Mouse (Mus musculus) heart, adult 2 months (tissue): ENCODE measurements at regions not wholly inside any gene's neighbourhood (a gene's known extent, or its start where the extent isn't known, plus 50 kb on each side); places are given as distances from the start of the nearest gene placed in this dataset.

Experiments used
- CTCF ChIP-seq: fragments of 200-600 bp; IDR thresholded peaks from 2 replicates; pipeline ENCODE4 v1.8.1; 2022; ENCODE audit warnings: antibody characterized with exemption, mild to moderate bottlenecking, moderate library complexity
- EP300 ChIP-seq: fragments of 200-500 bp; IDR thresholded peaks from 2 replicates; pipeline ENCODE4 v1.6.1; 2011; ENCODE audit warnings: low read depth, low read length, control low read depth; ENCODE audit not compliant: insufficient read depth
- POLR2A ChIP-seq: fragments of 200-500 bp; IDR thresholded peaks from 2 replicates; pipeline ENCODE4 v1.6.1; 2011; ENCODE audit warnings: mild to moderate bottlenecking, low read depth, low read length, control low read depth; ENCODE audit not compliant: insufficient read depth

- TF ChIP-seq CTCF (no peak), POLR2A (no peak), EP300 (no peak)
Measured at GRCm38 (mm10) chr7:121572681-121573335, 134.2 kb downstream of the Usp31 start.
